Mouse (Mus musculus) induced T-regulatory cell, adult 2 months (primary cell): ENCODE results near the gene Smim15.

ENCODE experiments used
- DNase-seq: peaks from one replicate; pipeline ENCODE4 v3.0.0-alpha.2; 2012; ENCODE audit warnings: low read depth

Gene Smim15

DNA sequence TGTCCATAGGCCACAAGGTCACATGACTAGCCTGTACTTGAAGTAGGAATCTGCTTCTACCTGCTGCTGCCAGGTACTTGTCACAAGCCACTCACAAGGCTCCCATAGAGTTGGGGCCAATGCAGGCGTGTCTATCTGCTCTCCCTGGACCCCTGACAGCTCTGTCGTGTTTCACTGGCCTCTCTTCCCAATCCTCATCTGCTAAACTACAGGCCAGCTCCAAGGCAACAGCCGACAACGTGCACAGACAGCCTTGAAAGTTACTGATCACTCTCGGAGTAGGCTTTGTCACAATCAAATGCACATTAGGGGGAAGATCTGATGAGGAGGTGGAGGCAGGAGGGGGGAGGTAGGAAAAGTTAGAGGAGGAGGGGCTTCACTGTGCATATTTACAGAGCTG is 18.7 kb downstream of the Smim15 start:
- DNase-seq: no peak

DNA sequence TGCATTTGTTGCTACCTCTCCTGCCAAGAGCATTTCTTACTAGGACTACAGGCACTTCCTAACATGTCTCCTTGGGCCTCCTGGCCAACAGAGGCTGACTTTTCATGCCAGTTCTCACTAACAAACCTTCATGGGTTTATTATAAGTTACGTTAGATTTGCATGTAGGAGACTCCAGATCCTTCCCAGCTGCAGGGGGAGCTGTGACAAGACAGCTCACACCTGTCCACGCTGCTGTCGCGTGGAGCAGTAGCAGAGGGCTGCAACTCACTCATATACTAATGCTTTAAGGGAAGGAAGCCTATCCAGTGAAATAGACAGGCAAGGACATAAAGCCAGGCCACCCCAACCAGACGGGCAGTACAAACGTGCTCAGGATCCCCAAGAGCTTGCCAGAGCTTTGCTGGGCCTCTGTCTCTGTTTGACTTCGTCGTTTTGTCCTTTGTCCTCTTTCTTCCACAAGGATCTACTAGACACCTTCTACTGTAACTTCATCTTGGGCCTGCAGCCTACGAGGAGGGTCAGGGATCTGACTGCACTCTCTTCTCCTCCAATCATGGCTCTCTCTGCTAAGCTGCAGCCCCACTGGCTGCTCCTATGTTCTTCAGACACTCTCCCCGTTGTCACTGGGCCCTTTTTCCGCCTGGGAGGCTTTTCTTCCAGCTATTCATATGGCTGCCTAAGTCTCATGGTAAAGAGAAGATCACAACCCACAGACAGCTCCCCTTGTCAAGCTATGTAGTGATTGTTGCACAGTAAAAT is 19.3 kb downstream of the Smim15 start:
- no peak for DNase-seq

DNA sequence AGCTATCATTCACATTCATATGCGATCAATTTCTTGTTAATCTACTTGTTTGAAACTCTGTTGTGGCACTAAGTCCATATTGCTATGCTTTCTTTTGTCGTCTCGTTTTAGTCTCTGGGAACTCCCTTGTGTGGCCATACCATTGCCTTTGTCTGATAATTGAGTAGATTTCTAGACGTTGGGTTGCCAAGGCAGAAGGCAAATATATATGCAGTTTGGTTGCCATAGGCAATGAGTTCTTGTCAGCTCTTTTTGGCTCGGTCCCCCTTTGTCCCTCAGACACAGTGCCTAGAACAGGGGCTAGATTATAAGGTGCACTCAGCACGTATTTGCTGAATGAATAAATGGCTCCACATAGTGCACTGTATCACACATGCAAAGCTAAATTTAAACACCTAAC is 20.1 kb downstream of the Smim15 start:
- DNase-seq: no peak

DNA sequence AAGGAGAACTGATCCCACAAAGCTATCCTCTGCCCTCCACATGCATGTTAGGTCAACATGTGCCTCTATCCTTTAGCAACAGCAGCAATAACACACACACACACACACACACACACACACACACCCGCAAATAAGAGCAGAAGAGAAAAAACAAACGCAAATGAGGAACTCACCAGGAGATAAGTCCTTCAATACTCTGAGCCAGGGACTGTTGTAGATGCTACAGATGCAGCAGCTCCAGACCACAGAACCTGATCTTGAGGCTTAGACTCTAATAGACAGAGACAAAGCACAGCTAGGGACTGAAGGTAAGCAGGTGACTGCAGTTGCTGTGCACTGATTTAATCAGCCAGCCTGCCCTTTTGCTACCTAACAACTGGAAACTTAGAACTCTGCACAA is 21.8 kb downstream of the Smim15 start:
- no peak for DNase-seq

DNA sequence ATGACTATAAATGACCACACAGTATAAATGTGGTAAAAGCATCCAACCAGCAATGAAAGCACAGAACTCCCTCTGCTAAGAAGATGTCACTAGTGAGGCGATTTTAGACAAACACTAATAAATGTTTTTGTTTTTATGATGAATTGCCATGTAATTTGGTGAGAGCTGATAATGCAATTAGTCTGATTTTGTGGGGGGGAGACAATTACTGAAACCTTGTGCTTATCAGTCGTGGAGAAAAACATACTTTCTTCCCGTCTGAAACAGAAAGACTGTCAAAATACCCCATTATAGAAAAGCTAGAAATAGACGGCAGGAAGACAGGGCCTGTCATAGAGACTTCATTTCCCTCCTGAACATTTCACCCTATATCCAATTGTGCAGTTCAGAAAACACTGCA is 24.9 kb downstream of the Smim15 start:
- DNase-seq: no peak

DNA sequence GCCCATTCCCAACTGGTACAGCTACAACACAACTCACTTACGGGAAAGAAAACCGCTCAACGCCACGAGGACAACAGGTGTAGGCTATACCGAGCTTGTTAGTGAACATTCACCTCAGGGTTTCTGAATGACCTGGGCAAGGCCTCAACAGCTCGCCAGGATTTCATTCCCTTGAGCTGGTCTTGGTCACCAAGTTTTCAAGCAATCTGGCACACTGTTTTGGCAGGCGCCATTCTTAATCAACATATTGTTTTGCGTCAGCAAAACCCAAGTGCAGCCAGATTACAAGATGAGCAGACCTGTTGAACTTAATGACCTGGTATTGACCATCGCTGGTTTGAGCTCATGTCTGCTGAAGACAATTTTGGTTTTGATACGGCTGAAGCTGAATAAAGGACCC is 25.9 kb downstream of the Smim15 start:
- DNase-seq: no peak

DNA sequence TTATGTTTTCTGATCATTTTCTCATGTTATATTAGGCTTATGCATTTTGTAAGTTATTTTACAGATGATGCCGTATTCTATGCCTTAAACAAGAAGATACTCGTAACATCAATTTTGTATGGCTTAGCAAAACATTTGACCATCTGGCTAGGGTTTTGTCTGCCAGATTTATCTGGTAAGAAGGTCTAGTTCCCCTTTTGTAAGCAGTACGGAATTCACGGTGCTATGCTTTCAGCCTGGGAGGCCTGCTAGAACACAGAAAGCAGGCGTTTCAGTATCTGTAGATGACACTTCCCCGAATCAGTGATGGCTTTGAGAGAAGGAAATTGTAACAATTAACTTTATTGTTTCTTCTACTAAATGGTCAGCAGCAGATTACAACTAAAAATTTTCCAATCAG is 33.2 kb downstream of the Smim15 start:
- no peak for DNase-seq

DNA sequence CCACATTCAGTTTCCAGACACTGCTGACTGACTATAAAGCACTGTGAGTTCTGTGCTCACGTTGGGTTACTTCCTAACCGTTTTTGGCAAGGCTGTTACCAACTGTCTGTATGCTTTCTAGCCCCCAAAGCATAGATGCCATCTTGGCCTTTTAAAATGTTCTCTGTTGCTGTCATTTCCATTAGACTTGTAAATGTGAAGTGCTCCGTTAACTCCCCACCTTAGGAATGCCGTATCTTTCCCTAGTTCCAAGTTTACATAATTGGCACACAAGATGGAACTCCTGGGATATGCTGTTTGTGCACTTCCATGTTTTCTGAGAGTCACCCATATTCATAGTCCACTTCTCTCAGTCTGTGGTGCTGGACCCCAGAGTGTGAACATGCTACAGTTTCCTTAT is 33.7 kb downstream of the Smim15 start:
- no peak for DNase-seq

DNA sequence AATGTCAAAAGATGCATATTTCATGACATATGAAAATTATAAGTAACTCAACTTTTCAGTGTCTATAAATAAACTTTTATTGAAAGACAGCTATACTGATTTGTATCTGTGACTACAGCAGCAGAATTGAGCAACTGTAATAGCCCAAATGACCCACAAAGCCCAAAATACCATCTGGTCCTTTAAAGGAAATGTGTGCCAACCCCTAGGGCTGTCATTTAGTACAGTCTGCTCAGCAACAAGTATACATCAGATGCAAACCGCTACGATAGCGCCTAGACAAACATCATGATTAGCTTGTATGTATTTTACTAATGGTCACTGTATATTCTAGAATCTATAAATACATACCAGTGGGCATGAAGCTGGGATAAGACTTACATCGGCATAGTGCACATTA is 39.8 kb downstream of the Smim15 start:
- DNase-seq: no peak

DNA sequence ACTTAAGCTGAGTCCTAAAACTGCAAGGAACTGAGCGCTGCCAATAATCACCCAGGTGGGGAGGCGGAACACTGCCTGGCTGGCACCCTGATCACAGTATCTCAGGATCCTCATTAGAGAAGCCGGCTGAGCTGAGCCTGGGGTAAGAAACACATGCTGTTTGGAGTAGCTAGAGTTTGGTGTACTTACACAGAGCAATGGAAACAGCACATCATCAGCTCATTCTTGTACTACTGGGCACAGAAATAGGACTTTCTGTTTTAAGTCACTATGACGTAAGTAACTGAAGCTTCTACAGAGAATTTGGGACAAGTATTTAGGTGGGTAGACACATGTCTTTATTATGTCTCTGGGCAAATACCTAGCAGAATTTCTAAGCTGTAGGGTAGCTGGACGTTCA is 41.8 kb downstream of the Smim15 start:
- DNase-seq: no peak

DNA sequence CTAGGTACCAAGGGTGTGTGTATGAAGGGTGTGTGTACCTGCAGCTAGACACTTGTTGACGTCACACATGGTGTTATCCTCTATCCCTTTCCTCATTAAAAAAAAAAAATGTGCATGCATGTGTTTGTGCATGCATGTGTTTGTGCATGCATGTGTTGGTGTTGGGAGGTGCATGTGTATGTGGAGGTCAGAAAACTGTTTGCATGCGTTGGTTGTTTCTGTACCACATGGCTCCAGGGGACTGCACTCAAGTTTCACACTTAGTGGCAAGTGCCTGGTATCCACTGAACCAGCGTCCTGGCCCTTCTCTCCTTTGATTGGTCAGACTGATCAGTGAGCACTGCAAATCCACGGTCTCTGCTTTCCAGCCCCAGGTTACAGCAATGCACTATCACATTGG is 42.5 kb downstream of the Smim15 start:
- no peak for DNase-seq

DNA sequence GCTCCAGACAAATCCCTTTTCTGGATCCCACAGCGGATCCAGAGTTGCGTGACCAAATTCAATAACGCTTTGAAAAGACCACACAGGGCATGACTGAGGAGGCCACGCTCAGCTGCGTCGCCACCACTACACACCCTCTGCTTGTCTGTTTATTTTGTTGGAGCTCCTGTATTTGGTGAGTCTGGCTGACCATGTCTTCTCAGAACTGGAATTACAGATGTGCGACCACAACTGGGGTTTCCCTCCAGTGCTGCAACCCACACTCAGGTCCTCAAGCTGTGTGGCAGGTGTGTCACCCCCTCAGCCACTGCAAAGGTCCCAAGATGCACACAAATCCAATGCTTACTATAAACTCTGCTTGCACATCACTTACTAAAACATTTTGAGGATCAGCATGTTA is 48.0 kb downstream of the Smim15 start:
- DNase-seq: no peak

DNA sequence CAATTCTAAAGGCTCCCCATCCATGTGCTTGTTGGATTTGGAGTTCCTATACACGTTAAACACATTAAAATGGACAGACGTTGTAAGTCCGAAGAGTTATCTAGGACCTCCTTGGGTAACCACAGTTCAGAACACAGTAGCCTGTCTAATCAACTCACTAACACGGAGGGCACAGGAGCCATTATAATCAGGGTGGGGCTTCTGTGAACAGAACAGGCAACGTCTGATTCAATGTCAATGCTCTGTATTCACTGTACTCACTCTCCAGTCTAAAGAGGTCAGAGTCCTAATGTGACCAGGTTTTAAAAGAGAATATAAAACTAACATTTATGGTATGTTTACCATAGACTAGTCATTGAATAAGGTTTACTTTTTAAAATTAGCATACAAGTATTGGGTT is 50.4 kb downstream of the Smim15 start:
- DNase-seq: no peak

DNA sequence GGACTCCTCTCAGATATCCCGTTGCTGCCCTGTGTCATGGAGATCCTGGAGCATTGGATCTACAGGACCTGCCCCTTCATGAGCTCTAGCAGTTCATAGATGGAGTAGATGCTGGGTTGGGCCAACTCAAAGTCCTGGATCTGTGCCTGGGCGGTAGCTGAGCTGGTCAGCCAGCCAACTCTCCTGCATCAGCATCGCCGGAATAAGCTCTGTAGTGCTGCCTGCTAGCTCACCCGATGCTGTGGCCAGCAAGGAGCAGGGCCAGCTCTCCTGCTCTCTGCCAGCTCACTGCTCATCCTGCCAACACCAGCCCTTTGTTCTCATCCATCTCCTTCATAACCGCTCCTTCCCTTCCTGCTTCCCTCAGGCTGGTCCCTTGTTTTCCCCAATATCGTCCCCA is 51.4 kb downstream of the Smim15 start:
- no peak for DNase-seq

DNA sequence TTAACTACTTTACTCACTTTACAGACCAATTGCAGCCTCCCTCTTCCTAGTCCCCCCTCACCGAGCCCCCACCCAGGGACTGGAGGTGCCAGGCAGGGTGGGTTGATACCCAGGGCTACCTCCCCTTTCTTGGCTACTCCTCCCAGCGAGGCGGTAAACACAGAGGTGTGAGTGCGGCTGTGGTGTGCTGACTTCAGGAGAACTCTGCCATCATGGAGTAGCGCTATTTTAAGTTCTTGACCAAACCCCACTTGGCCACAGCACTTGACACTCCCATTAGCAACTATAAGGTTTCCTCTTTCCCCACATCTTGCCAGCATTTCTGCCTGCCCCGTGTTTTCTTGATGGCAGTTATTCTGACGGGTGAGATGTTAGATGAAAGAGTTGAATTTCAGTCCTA is 52.2 kb downstream of the Smim15 start:
- no peak for DNase-seq
